In genomic region chr11:51835598-51835997, GRCm38 (mm10) we compare ENCODE assay signal across 26 mouse cellular contexts.
"Had no signal": no experiment of that assay in that cellular context is flagged by ENCODE, and none has a peak within 500 bp of the region (broad histone marks: within the 10 kb centered on the region; RNA-seq: fewer than 3 reads in every experiment).

No protein-coding gene starts in this region.

- H3K27me3 ChIP-seq: embryonic facial prominence, embryonic 12.5 days; embryonic facial prominence, embryonic 13.5 days; embryonic facial prominence, embryonic 15.5 days; forebrain, embryonic 12.5 days; forebrain, embryonic 13.5 days; forebrain, embryonic 15.5 days had no signal

- H3K27ac ChIP-seq: embryonic facial prominence, embryonic 10.5 days; embryonic facial prominence, embryonic 12.5 days; embryonic facial prominence, embryonic 13.5 days; embryonic facial prominence, embryonic 15.5 days; forebrain, embryonic 10.5 days; forebrain, embryonic 12.5 days; forebrain, embryonic 13.5 days; forebrain, embryonic 15.5 days; gastrocnemius, adult 2 months; heart, adult 2 months had no signal

- H3K9me3 ChIP-seq: embryonic facial prominence, embryonic 10.5 days; embryonic facial prominence, embryonic 12.5 days; embryonic facial prominence, embryonic 13.5 days; embryonic facial prominence, embryonic 15.5 days; forebrain, embryonic 10.5 days; forebrain, embryonic 12.5 days; forebrain, embryonic 13.5 days; forebrain, embryonic 15.5 days had no signal

- DNase-seq: cerebellum, adult 9-10 months; cerebellum, adult 9-11 months; cerebellum, postnatal 10 days; cerebellum, postnatal 14 days; cerebellum, postnatal 36 days; embryo, embryonic 11 days; forebrain, postnatal 0 days; gastrocnemius, adult 2 months; gastrocnemius, postnatal 10 days; gastrocnemius, postnatal 14 days; gastrocnemius, postnatal 25 days; gastrocnemius, postnatal 36 days; heart, adult 11 months; heart, adult 18-20 months; heart, adult 2 months had no signal

- H3K4me2 ChIP-seq: embryonic facial prominence, embryonic 12.5 days; embryonic facial prominence, embryonic 13.5 days; embryonic facial prominence, embryonic 15.5 days; forebrain, embryonic 12.5 days; forebrain, embryonic 13.5 days; forebrain, embryonic 15.5 days had no signal

- ATAC-seq: forebrain, embryonic 13.5 days; forebrain, embryonic 14.5 days; forebrain, embryonic 15.5 days; forebrain, embryonic 16.5 days; forebrain, postnatal 0 days had no signal

- H3K4me1 ChIP-seq: embryonic facial prominence, embryonic 12.5 days; embryonic facial prominence, embryonic 13.5 days had no signal

- H3K9ac ChIP-seq: embryonic facial prominence, embryonic 12.5 days; embryonic facial prominence, embryonic 13.5 days; embryonic facial prominence, embryonic 15.5 days; forebrain, embryonic 12.5 days; forebrain, embryonic 13.5 days; forebrain, embryonic 15.5 days; forebrain, postnatal 0 days had no signal

- H3K4me3 ChIP-seq: embryonic facial prominence, embryonic 10.5 days; embryonic facial prominence, embryonic 12.5 days; embryonic facial prominence, embryonic 13.5 days; embryonic facial prominence, embryonic 15.5 days; erythroblast, embryonic 14.5 days; forebrain, embryonic 10.5 days; forebrain, embryonic 12.5 days; forebrain, embryonic 13.5 days; forebrain, embryonic 15.5 days; gastrocnemius, adult 2 months; heart, adult 2 months had no signal

- H3K36me3 ChIP-seq: embryonic facial prominence, embryonic 10.5 days; forebrain, embryonic 10.5 days; forebrain, embryonic 12.5 days; forebrain, embryonic 15.5 days had no signal
